Mouse (Mus musculus) c-Kit-positive CD71-positive TER-119-negative erythroid progenitor cells, embryonic 14.5 days (primary cell): ENCODE results near the gene Ly86.

Experiments used
- DNase-seq: peaks from one replicate; pipeline ENCODE4 v3.0.0-alpha.2; 2013; ENCODE audit warnings: low read depth

Gene Ly86

GRCm38 (mm10) chr13:37344909-37345772, at the start of gene Ly86:
Gene Ly86 (plus strand): TSS chr13:37345208.
- DNase-seq: no peak

GRCm38 (mm10) chr13:37297886-37298285, 47.1 kb upstream of the Ly86 start:
- DNase-seq: no peak

GRCm38 (mm10) chr13:37298856-37299255, 46.2 kb upstream of the Ly86 start:
- no peak for DNase-seq

- DNase-seq: no peak
Measured at GRCm38 (mm10) chr13:37302877-37303276, 42.1 kb upstream of the Ly86 start.

- no peak for DNase-seq
Measured at GRCm38 (mm10) chr13:37308006-37308405, 37.0 kb upstream of the Ly86 start.

GRCm38 (mm10) chr13:37309296-37309695, 35.7 kb upstream of the Ly86 start:
- DNase-seq: no peak

GRCm38 (mm10) chr13:37310331-37310730, 34.7 kb upstream of the Ly86 start:
- no peak for DNase-seq

GRCm38 (mm10) chr13:37311555-37312221, 33.3 kb upstream of the Ly86 start:
- DNase-seq: no peak

GRCm38 (mm10) chr13:37312222-37312928, 32.6 kb upstream of the Ly86 start:
- DNase-seq: peak; percentile 48

- DNase-seq: no peak
Measured at GRCm38 (mm10) chr13:37312951-37313350, 32.1 kb upstream of the Ly86 start.

- peak; percentile 16 for DNase-seq
Measured at GRCm38 (mm10) chr13:37325504-37325903, 19.5 kb upstream of the Ly86 start.

GRCm38 (mm10) chr13:37329747-37330146, 15.3 kb upstream of the Ly86 start:
- DNase-seq: no peak

GRCm38 (mm10) chr13:37330971-37331370, 14.0 kb upstream of the Ly86 start:
- DNase-seq: no peak

GRCm38 (mm10) chr13:37332779-37333543, 12.0 kb upstream of the Ly86 start:
- no peak for DNase-seq

- no peak for DNase-seq
Measured at GRCm38 (mm10) chr13:37333544-37333870, 11.5 kb upstream of the Ly86 start.

- DNase-seq: no peak
Measured at GRCm38 (mm10) chr13:37337269-37337668, 7.7 kb upstream of the Ly86 start.

GRCm38 (mm10) chr13:37337871-37338270, 7.1 kb upstream of the Ly86 start:
- DNase-seq: no peak

GRCm38 (mm10) chr13:37342804-37343203, 2.2 kb upstream of the Ly86 start:
- DNase-seq: no peak

- DNase-seq: no peak
Measured at GRCm38 (mm10) chr13:37345823-37346222, 815 bp downstream of the Ly86 start.

GRCm38 (mm10) chr13:37347871-37348595, 3.0 kb downstream of the Ly86 start:
- DNase-seq: no peak

GRCm38 (mm10) chr13:37349051-37349450, 4.0 kb downstream of the Ly86 start:
- no peak for DNase-seq
